Mouse (Mus musculus): ENCODE data around the gene Cdk5rap2. TPM values are rescaled to one million over a fixed set of nuclear protein-coding genes. Genes with fewer than 3 reads are reported as not detected.

Gene Cdk5rap2
- polyA plus RNA-seq, 1 experiment from 2014 or later, result 18.7 TPM

- Histone ChIP-seq H3K27me3 (no peaks in the 10 kb centered on the region), H3K4me1 (no peaks in the 10 kb centered on the region)
- WGBS, result 72% methylated on average over 4 of the region's 4 CpGs
Observed at GRCm38 (mm10) chr4:70334995-70335394, 75.2 kb downstream of the Cdk5rap2 start.

GRCm38 (mm10) chr4:70332981-70333380 is 77.3 kb downstream of the Cdk5rap2 start:
- no peak overlapping the region for H3K4me2 ChIP-seq
- no peak for ATAC-seq (replicated peaks; ENCODE audit: low FRiP score)
- 0 out of 2 replicates have a peak, but pooled peaks cover 6% of the 10 kb centered on the region for H3K4me1 ChIP-seq
- H3K9ac ChIP-seq, result no peak overlapping the region
- no peak overlapping the region for H3K27ac ChIP-seq
- no peaks in the 10 kb centered on the region for H3K9me3 ChIP-seq (replicated peaks)
- 89% methylated on average over 6 of the region's 6 CpGs for WGBS
- no peaks in the 10 kb centered on the region for H3K27me3 ChIP-seq
- no peak overlapping the region for H3K4me3 ChIP-seq (replicated peaks)
- peaks cover 17% of the 10 kb centered on the region; the same call in 1 of the 2 replicates for H3K36me3 ChIP-seq

More at GRCm38 (mm10) chr4:70334995-70335394, 75.2 kb downstream of the Cdk5rap2 start:
- no peaks in the 10 kb centered on the region for H3K9me3 ChIP-seq (replicated peaks)
- no peak overlapping the region for H3K4me2 ChIP-seq
- H3K27ac ChIP-seq, result no peak overlapping the region
- no peak overlapping the region for H3K9ac ChIP-seq
- peaks cover 27% of the 10 kb centered on the region; the same call in 1 of the 2 replicates for H3K36me3 ChIP-seq
- H3K4me3 ChIP-seq (replicated peaks), result no peak overlapping the region
- no peak for ATAC-seq (replicated peaks; ENCODE audit: low FRiP score)

GRCm38 (mm10) chr4:70332576-70332975 is 77.7 kb downstream of the Cdk5rap2 start:
- H3K9me3 ChIP-seq (replicated peaks), result no peaks in the 10 kb centered on the region
- ATAC-seq (replicated peaks; ENCODE audit: low FRiP score), result no peak
- no peaks in the 10 kb centered on the region for H3K27me3 ChIP-seq
- H3K4me3 ChIP-seq (replicated peaks), result no peak overlapping the region
- no peak overlapping the region for H3K4me2 ChIP-seq
- H3K4me1 ChIP-seq, result 0 out of 2 replicates have a peak, but pooled peaks cover 6% of the 10 kb centered on the region
- no peak overlapping the region for H3K27ac ChIP-seq
- H3K9ac ChIP-seq, result no peak overlapping the region
- 84% methylated on average over 7 of the region's 7 CpGs for WGBS
- H3K36me3 ChIP-seq, result peaks cover 13% of the 10 kb centered on the region; the same call in 1 of the 2 replicates

DNA sequence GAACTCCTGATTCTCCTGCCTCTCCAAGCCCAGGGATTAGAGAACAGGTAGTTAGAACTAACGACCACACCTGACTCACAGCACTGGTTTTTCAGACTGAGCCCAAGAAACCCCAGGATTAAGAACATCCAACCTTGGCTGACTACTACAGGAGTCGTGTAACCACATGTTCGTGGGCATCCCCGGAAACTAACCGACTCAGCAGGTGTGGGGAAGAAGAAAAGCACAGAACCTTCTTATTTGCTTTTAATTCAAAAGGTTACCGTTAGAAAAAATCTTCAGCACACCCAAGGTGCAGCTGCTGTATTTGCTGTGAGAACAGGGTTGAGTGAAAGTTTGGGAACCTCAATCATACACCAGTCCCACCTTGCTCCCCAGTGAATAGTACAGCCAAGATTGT is 79.1 kb downstream of the Cdk5rap2 start:
- ATAC-seq (replicated peaks; ENCODE audit: low FRiP score), result no peak
- H3K36me3 ChIP-seq, result peaks cover 10% of the 10 kb centered on the region; the same call in 1 of the 2 replicates
- no peak overlapping the region for H3K27ac ChIP-seq
- no peak overlapping the region for H3K4me2 ChIP-seq
- no peaks in the 10 kb centered on the region for H3K9me3 ChIP-seq (replicated peaks)
- no peaks in the 10 kb centered on the region for H3K27me3 ChIP-seq
- 0 out of 2 replicates have a peak, but pooled peaks cover 6% of the 10 kb centered on the region for H3K4me1 ChIP-seq
- H3K9ac ChIP-seq, result no peak overlapping the region
- 92% methylated on average over 6 of the region's 6 CpGs for WGBS
- H3K4me3 ChIP-seq (replicated peaks), result no peak overlapping the region

GRCm38 (mm10) chr4:70328033-70328432 is 82.2 kb downstream of the Cdk5rap2 start:
- H3K36me3 ChIP-seq, result peaks cover 16% of the 10 kb centered on the region; the same call in 1 of the 2 replicates
- H3K4me3 ChIP-seq (replicated peaks), result no peak overlapping the region
- 47% methylated on average over 9 of the region's 9 CpGs for WGBS
- H3K4me2 ChIP-seq, result no peak overlapping the region
- no peaks in the 10 kb centered on the region for H3K27me3 ChIP-seq
- H3K9me3 ChIP-seq (replicated peaks), result no peaks in the 10 kb centered on the region
- H3K4me1 ChIP-seq, result 0 out of 2 replicates have a peak, but pooled peaks cover 6% of the 10 kb centered on the region
- ATAC-seq (replicated peaks; ENCODE audit: low FRiP score), result 0 out of 2 replicates have a peak, but pooled peaks have one; percentile 40
- no peak overlapping the region for H3K9ac ChIP-seq
- no peak overlapping the region for H3K27ac ChIP-seq

GRCm38 (mm10) chr4:70327436-70327835 is 82.8 kb downstream of the Cdk5rap2 start:
- Histone ChIP-seq H3K4me1 (0 out of 2 replicates have a peak, but pooled peaks cover 6% of the 10 kb centered on the region), H3K9ac (no peak overlapping the region), H3K4me2 (no peak overlapping the region), H3K4me3 (replicated peaks) (no peak overlapping the region), H3K27me3 (no peaks in the 10 kb centered on the region), H3K9me3 (replicated peaks) (no peaks in the 10 kb centered on the region), H3K27ac (no peak overlapping the region), H3K36me3 (peaks cover 18% of the 10 kb centered on the region; the same call in 1 of the 2 replicates)
- ATAC-seq (replicated peaks; ENCODE audit: low FRiP score), result no peak
- 40% methylated on average over 1 of the region's 1 CpGs for WGBS

GRCm38 (mm10) chr4:70321586-70321985 is 88.7 kb downstream of the Cdk5rap2 start:
- WGBS, result 73% methylated on average over 1 of the region's 1 CpGs
- no peak for ATAC-seq (replicated peaks; ENCODE audit: low FRiP score)
- H3K9ac ChIP-seq, result no peak overlapping the region

DNA sequence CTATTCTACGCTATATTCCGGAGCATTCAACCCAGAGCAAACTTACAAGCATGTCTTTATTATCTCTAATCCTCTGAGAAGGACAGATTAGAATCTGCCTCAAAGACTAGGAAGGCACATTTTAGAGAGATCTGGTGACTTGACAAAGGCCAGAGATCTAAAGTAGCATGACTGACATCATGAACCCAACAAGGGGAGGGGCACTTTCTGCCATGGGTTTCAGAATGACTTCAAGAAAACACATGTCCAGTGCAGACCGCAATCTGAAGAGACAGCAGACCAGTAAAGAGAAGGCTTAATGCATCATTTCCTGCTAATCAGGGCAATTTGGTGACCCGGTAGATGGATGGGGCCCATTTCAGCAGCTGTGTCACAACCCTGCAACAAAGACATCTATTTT is 98.1 kb downstream of the Cdk5rap2 start:
- Histone ChIP-seq H3K27me3 (no peaks in the 10 kb centered on the region), H3K4me1 (no peaks in the 10 kb centered on the region), H3K9me3 (replicated peaks) (no peaks in the 10 kb centered on the region), H3K27ac (no peak overlapping the region), H3K4me2 (no peak overlapping the region), H3K36me3 (peaks cover 49% of the 10 kb centered on the region), H3K9ac (no peak overlapping the region), H3K4me3 (replicated peaks) (no peak overlapping the region)
- ATAC-seq (replicated peaks; ENCODE audit: low FRiP score), result no peak
- WGBS, result 87% methylated on average over 4 of the region's 4 CpGs

More at GRCm38 (mm10) chr4:70321586-70321985, 88.7 kb downstream of the Cdk5rap2 start:
- H3K4me3 ChIP-seq (replicated peaks), result no peak overlapping the region
- H3K4me2 ChIP-seq, result no peak overlapping the region
- no peaks in the 10 kb centered on the region for H3K4me1 ChIP-seq
- H3K9me3 ChIP-seq (replicated peaks), result no peaks in the 10 kb centered on the region
- peaks cover 23% of the 10 kb centered on the region for H3K36me3 ChIP-seq
- H3K27ac ChIP-seq, result no peak overlapping the region
- no peaks in the 10 kb centered on the region for H3K27me3 ChIP-seq

DNA sequence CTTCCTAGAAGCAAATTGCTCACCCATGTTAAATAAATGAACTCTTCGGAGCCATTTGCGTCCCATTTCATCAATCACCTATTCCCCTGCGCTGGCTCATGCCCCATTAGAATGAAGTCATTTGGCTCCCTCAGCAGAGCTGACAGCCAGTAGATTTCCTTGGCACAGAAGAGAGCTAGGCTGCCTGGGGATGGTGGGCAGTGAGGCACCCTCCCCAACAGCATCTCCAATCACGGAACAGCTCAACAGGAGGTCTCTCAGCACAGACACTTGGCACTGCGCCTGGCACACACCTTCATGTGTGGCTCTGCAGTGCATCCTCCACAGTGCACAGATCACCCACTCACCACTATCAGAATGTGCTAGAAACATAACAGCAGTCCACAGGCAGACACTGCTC is 98.7 kb downstream of the Cdk5rap2 start:
- Histone ChIP-seq H3K9me3 (replicated peaks) (no peaks in the 10 kb centered on the region), H3K4me2 (no peak overlapping the region), H3K9ac (no peak overlapping the region), H3K4me1 (no peaks in the 10 kb centered on the region), H3K36me3 (peaks cover 42% of the 10 kb centered on the region), H3K27me3 (no peaks in the 10 kb centered on the region), H3K27ac (no peak overlapping the region), H3K4me3 (replicated peaks) (no peak overlapping the region)
- WGBS, result 88% methylated on average over 5 of the region's 5 CpGs
- ATAC-seq (replicated peaks; ENCODE audit: low FRiP score), result no peak

- Histone ChIP-seq H3K4me3 (replicated peaks) (no peak overlapping the region), H3K36me3 (peaks cover 27% of the 10 kb centered on the region), H3K9me3 (replicated peaks) (no peaks in the 10 kb centered on the region), H3K27me3 (no peaks in the 10 kb centered on the region), H3K9ac (no peak overlapping the region), H3K4me2 (no peak overlapping the region), H3K4me1 (no peaks in the 10 kb centered on the region), H3K27ac (no peak overlapping the region)
- no peak; the same call in 1 of the 2 replicates for ATAC-seq (replicated peaks; ENCODE audit: low FRiP score)
- 66% methylated on average over 4 of the region's 4 CpGs for WGBS
Observed at GRCm38 (mm10) chr4:70307230-70307629, 103.0 kb downstream of the Cdk5rap2 start.

- Histone ChIP-seq H3K4me1 (no peaks in the 10 kb centered on the region), H3K4me2 (no peak overlapping the region), H3K9ac (no peak overlapping the region), H3K36me3 (peaks cover 49% of the 10 kb centered on the region), H3K9me3 (replicated peaks) (no peaks in the 10 kb centered on the region), H3K27me3 (no peaks in the 10 kb centered on the region), H3K4me3 (replicated peaks) (no peak overlapping the region), H3K27ac (no peak overlapping the region)
- no peak for ATAC-seq (replicated peaks; ENCODE audit: low FRiP score)
- WGBS, result 31% methylated on average over 4 of the region's 4 CpGs
Observed at GRCm38 (mm10) chr4:70303870-70304269, 106.4 kb downstream of the Cdk5rap2 start.

GRCm38 (mm10) chr4:70301187-70301586 is 109.1 kb downstream of the Cdk5rap2 start:
- no peak overlapping the region for H3K4me2 ChIP-seq
- WGBS, result 90% methylated on average over 9 of the region's 9 CpGs
- no peaks in the 10 kb centered on the region for H3K4me1 ChIP-seq
- H3K27ac ChIP-seq, result no peak overlapping the region
- H3K27me3 ChIP-seq, result no peaks in the 10 kb centered on the region
- no peaks in the 10 kb centered on the region for H3K9me3 ChIP-seq (replicated peaks)
- no peak overlapping the region for H3K9ac ChIP-seq
- peaks cover 73% of the 10 kb centered on the region for H3K36me3 ChIP-seq
- H3K4me3 ChIP-seq (replicated peaks), result no peak overlapping the region
- ATAC-seq (replicated peaks; ENCODE audit: low FRiP score), result no peak

DNA sequence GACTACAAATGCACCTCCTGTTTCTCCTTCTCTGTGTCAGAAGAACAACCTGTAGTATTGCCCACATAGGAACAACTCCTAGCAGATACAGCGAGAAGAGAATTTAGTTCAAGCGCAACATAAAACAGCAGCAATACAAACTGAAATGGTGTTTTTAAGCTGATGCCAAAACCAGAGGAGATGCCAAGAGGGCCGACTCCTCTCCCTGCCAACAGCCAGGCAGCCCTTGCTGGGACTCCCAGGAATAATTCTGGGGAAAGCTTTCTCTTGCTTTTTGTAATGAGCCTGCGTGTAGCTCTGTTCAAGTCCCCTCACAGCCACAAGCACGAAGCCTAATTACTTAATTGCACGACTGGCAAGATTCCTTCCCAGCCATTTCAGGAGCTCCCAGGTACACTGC is 120.9 kb downstream of the Cdk5rap2 start:
- H3K36me3 ChIP-seq, result peaks cover 40% of the 10 kb centered on the region
- no peaks in the 10 kb centered on the region for H3K9me3 ChIP-seq (replicated peaks)
- WGBS, result 89% methylated on average over 6 of the region's 6 CpGs

More for the DNA sequence above, 120.9 kb downstream of the Cdk5rap2 start:
- Histone ChIP-seq H3K27me3 (no peaks in the 10 kb centered on the region), H3K4me2 (no peak overlapping the region), H3K27ac (no peak overlapping the region), H3K4me3 (replicated peaks) (no peak overlapping the region), H3K4me1 (0 out of 2 replicates have a peak, but pooled peaks cover 3% of the 10 kb centered on the region), H3K9ac (no peak overlapping the region)
- no peak for ATAC-seq (replicated peaks; ENCODE audit: low FRiP score)
